Mouse (Mus musculus) kidney, adult 18-20 months (tissue): ENCODE data around the gene Ccl3.

ENCODE experiments used
- DNase-seq: peaks from one replicate; pipeline ENCODE4 v3.0.0; 2021

Ccl3 gene

GRCm38 (mm10) chr11:83618238-83618637, 30.9 kb downstream of the Ccl3 start:
- DNase-seq = no peak

- DNase-seq = no peak
Observed at GRCm38 (mm10) chr11:83616586-83616985, 32.6 kb downstream of the Ccl3 start.

- no peak for DNase-seq
Observed at GRCm38 (mm10) chr11:83610900-83611299, 38.3 kb downstream of the Ccl3 start.

GRCm38 (mm10) chr11:83606396-83606795, 42.8 kb downstream of the Ccl3 start:
- DNase-seq = no peak

GRCm38 (mm10) chr11:83605535-83605934, 43.6 kb downstream of the Ccl3 start:
- DNase-seq = no peak

GRCm38 (mm10) chr11:83604698-83605097, 44.5 kb downstream of the Ccl3 start:
- DNase-seq = no peak

- DNase-seq = no peak
Observed at GRCm38 (mm10) chr11:83603399-83603798, 45.8 kb downstream of the Ccl3 start.

GRCm38 (mm10) chr11:83600576-83600975, 48.6 kb downstream of the Ccl3 start:
- DNase-seq = no peak

GRCm38 (mm10) chr11:83598991-83599390, 50.2 kb downstream of the Ccl3 start:
- no peak for DNase-seq

GRCm38 (mm10) chr11:83598207-83598837, 50.8 kb downstream of the Ccl3 start:
- no peak for DNase-seq
